Mouse (Mus musculus) T-cell, adult 2 months (primary cell): ENCODE results near the gene Tnp1.

Experiments
- DNase-seq: peaks from one replicate; pipeline ENCODE4 v3.0.0; 2022; ENCODE audit warnings: low spot score

Tnp1 gene

GRCm38 (mm10) chr1:73006847-73007246, 8.9 kb downstream of the Tnp1 start:
- no peak for DNase-seq

DNA sequence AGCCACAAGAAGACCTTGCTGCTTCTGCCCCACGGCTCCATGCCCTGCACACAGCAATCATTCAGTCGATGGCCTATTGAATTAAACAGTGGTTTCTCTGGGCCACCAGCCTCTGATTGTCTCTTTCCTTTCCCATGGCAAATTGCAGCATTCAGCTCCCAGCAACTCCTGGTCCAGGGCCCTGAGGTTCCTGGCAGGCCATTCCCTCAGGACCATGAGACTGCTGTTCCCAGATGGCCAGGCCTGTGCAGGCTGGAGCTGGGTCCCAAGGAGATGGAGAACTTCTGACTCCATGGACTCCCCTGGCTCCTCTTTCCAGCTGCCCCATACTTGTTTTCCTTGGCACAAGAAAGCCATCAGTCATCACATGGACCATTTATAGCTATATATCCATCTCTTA, 10.8 kb downstream of the Tnp1 start:
- DNase-seq: no peak

- DNase-seq: no peak
These were observed 13.1 kb downstream of the Tnp1 start for GRCm38 (mm10) chr1:73002637-73003036.

- no peak for DNase-seq
These were observed 13.7 kb downstream of the Tnp1 start for GRCm38 (mm10) chr1:73001961-73002360.

- DNase-seq: no peak
These were observed 20.8 kb downstream of the Tnp1 start for GRCm38 (mm10) chr1:72994751-72995528.

DNA sequence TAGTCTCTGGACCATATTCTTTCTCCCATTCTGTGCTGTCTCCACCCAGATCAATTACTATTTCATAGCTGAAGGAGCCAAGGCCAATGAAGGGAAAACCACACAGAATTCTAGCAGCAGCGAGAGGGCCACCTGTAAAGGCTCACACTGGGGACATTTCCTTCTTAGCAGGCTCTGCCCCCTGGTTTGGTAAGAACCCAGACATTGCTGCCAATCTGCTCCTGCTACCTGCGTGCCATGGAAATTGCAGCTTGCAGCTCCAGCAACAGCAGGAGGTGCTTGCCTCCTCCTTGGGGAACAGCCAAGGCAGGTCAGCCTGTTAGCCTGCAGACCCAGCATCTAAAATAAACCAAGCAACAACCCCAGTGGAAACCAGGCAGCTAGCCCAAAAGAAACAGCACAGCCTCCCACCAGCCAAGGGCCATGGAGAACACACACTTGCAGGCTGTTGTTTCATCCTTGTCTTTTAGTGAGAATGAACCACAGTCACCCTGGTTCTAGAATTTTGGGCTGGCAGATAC, 22.7 kb downstream of the Tnp1 start:
- DNase-seq: no peak

- DNase-seq: no peak
These were observed 23.5 kb downstream of the Tnp1 start for GRCm38 (mm10) chr1:72992209-72992608.

DNA sequence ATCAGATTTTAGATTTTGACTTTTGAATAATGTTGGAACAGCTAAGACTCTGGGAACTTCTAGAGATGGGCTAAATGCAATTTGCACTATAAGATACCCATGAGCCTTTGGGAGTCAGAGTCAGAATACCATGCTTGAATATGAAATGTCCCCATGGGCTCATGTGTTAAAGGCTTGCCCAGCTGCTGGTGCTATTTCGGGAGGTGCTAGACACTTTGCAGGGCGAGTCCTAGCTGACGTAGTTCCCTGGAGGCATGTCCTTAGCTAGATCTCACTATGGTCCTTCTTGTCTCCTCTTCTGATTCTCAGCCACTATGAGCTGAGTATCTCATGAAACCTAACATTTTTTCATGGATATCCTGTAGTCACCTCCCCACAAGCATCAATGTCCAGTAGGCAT, 26.8 kb downstream of the Tnp1 start:
- DNase-seq: no peak

- no peak for DNase-seq
These were observed 29.0 kb downstream of the Tnp1 start for GRCm38 (mm10) chr1:72986715-72987114.

- DNase-seq: no peak
These were observed 36.8 kb downstream of the Tnp1 start for GRCm38 (mm10) chr1:72978956-72979355.

DNA sequence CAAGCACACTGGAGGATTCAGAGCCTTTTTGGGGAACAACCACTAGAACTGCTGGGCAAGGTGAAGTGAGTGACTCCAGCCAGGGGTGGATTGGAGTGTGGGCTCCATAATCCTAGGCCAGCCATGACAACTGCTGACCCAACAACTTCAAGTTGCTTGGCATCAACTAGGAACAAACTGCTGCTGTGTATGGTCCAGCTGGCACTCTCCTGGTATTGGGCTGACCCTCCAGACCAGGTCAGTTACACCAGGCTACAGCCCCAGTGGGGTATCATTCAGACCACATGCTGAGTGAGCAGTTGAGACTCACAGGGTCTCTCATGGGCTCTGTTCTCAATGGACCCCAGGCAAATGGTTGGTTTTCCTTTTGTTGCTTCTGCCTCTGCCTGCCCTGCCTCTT, 41.5 kb downstream of the Tnp1 start:
- no peak for DNase-seq

GRCm38 (mm10) chr1:72970461-72970860, 45.2 kb downstream of the Tnp1 start:
- no peak for DNase-seq

- no peak for DNase-seq
These were observed 46.4 kb downstream of the Tnp1 start for GRCm38 (mm10) chr1:72969113-72969812.

DNA sequence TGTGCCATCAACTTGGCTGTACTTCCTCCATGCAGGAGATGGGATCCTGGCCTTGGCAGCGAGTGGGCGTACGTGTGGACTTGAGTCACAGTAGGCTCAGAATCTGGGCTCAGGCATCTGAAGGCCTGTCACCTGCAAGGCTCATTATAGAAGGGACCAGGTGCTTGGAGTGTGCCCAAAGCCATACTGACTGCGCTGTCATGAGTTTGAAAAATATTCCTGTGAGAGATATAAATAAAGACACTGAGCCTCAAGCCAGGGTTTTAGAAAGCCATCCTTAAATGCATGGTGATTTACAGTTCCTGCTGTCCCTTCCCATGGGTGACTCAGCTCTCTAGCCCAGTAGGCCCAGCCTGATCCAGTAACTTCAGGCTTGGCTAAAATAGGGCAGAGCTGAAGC, 49.3 kb downstream of the Tnp1 start:
- DNase-seq: no peak
